Mouse (Mus musculus) erythroblast, embryonic 14.5 days (primary cell): ENCODE results near the gene Tex14.

Experiments used
- GATA1 ChIP-seq: IDR thresholded peaks from 2 replicates; pipeline ENCODE4 v1.6.1; 2012; ENCODE audit warnings: low read length, inconsistent platforms, mixed read lengths
- TAL1 ChIP-seq: IDR thresholded peaks from 3 replicates; pipeline ENCODE4 v1.6.1; 2012; ENCODE audit warnings: low read length, inconsistent platforms, mixed read lengths

GRCm38 (mm10) chr11:87506502-87506901 is 101.6 kb downstream of the Tex14 start:
- TF ChIP-seq GATA1 (no peak), TAL1 (no peak)
